Mouse (Mus musculus): ENCODE results near the gene Fermt2. TPM values are rescaled to one million over a fixed set of nuclear protein-coding genes. Genes with fewer than 3 reads are reported as not detected.
"Not testable (repeated sequence)": the region's sequence is repeated elsewhere in the genome, so short reads cannot be mapped to it uniquely, and the experiment has no call there.

Fermt2 gene
- polyA plus RNA-seq, 1 experiment from 2014 or later, result 147 TPM

DNA sequence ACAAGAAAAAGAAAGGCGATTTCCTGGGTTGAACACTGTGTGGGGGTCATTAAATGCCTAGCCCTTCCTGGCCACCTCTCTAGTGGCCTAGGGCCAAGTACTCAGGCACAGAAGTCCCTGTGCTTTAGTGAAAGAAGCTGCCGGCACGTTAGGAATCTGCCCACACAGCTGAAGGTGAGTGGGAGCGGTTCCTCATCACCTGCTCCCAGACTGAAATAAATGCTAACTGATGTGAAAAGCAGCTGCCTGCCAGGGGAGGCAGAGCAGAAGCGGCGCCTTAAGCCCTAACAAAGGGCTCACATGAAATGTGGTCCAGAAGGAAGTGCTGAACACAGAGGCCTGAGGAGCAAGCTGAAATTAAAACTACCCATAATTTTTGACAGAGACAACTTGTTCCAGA is 22.9 kb downstream of the Fermt2 start:
- ATAC-seq (ENCODE audit: low FRiP score, low read depth), result peak; percentile 87
- no peak overlapping the region for H3K4me3 ChIP-seq
- H3K4me2 ChIP-seq (replicated peaks), result no peak overlapping the region; the same call in 1 of the 2 replicates
- H3K36me3 ChIP-seq, result peaks cover 29% of the 10 kb centered on the region
- 11% methylated on average over 6 of the region's 6 CpGs for WGBS
- no peaks in the 10 kb centered on the region for H3K27me3 ChIP-seq
- H3K9ac ChIP-seq, result no peak overlapping the region
- peak overlapping the region; percentile 18; the same call in 1 of the 2 replicates for H3K27ac ChIP-seq
- H3K9me3 ChIP-seq, result no peaks in the 10 kb centered on the region
- peaks cover 60% of the 10 kb centered on the region for H3K4me1 ChIP-seq

DNA sequence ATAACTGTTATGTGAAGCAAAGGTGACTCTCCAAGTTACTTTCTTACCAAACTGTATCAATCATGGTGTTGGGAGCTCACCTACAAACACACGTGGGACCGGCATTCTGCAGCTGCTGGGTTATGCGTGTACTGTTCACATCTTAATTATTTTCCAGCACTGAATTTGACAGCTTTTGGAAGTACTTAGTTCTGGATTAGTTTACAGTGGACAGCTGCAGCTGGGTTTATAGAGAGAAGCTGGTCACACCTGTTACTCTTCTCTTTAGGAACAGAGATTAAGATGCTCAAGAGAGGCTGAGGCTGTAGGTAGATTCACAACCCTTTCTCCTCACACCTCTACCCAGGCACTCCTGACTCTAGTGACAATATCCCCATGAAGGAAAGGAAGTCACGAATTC is 23.8 kb downstream of the Fermt2 start:
- Histone ChIP-seq H3K27me3 (no peaks in the 10 kb centered on the region), H3K27ac (no peak overlapping the region; the same call in 1 of the 2 replicates), H3K36me3 (peaks cover 29% of the 10 kb centered on the region), H3K9ac (no peak overlapping the region), H3K4me1 (peaks cover 52% of the 10 kb centered on the region), H3K9me3 (no peaks in the 10 kb centered on the region), H3K4me3 (no peak overlapping the region), H3K4me2 (replicated peaks) (no peak overlapping the region)
- 71% methylated on average over 4 of the region's 4 CpGs for WGBS
- ATAC-seq (ENCODE audit: low FRiP score, low read depth), result no peak

DNA sequence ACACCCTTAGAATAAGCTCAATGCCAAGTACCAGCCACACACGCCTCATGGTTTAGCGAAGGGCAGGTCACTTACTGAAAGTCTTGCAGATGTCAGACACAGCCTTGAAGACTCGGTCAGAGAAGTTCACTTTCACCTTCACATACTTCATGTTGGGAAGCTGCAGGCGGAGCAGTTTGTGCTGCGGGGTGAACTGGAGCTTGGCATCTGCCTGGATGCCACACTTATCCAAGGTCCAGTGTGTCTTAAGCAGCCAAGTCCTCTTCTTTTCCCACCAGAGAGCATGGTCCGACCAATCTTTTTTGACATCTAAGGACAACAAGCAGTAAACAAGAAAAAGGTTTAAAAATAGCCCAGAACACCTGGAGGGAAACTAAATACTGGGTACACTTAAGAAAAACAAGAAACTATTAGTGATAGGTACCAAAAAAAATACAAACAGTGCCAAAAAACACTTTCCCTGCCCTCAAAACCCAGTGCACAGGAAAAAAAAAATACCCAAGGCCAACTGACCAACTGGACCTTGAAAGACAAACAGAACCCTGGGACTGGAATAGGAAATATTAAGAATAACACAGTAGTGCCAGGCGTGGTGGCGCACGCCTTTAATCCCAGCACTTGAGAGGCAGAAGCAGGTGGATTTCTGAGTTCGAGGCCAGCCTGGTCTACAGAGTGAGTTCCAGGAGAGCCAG is 25.4 kb downstream of the Fermt2 start:
- H3K9ac ChIP-seq, result no peak overlapping the region
- H3K27me3 ChIP-seq, result no peaks in the 10 kb centered on the region
- 87% methylated on average over 10 of the region's 10 CpGs for WGBS
- H3K4me1 ChIP-seq, result peaks cover 39% of the 10 kb centered on the region
- no peak overlapping the region for H3K4me2 ChIP-seq (replicated peaks)
- no peak for ATAC-seq (ENCODE audit: low FRiP score, low read depth)
- no peak overlapping the region for H3K4me3 ChIP-seq
- H3K27ac ChIP-seq, result no peak overlapping the region
- H3K9me3 ChIP-seq, result no peaks in the 10 kb centered on the region
- H3K36me3 ChIP-seq, result peaks cover 39% of the 10 kb centered on the region

DNA sequence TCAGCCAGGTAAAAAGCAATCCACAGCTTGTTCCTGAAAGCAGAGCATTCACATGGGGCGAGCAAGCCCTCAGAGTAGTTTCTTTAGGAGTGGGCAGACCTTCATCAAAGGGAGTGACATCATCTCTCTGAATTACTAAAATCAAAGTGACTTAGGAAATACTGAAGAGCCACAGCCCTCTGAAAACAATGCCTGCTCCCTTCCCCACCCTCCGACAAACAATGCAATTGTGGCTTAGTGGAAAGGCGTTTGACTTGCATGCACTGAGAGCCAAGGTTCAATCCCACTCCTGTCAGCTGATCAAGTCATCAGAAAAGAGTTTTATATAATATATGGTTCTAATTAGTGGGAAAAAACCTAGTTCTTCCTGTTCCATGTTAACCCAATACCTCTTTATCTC is 26.0 kb downstream of the Fermt2 start:
- Histone ChIP-seq H3K36me3 (peaks cover 44% of the 10 kb centered on the region), H3K27ac (no peak overlapping the region), H3K27me3 (no peaks in the 10 kb centered on the region), H3K9ac (no peak overlapping the region), H3K4me1 (peaks cover 32% of the 10 kb centered on the region), H3K9me3 (no peaks in the 10 kb centered on the region), H3K4me2 (replicated peaks) (no peak overlapping the region), H3K4me3 (no peak overlapping the region)
- WGBS, result 78% methylated on average over 3 of the region's 3 CpGs
- no peak for ATAC-seq (ENCODE audit: low FRiP score, low read depth)

DNA sequence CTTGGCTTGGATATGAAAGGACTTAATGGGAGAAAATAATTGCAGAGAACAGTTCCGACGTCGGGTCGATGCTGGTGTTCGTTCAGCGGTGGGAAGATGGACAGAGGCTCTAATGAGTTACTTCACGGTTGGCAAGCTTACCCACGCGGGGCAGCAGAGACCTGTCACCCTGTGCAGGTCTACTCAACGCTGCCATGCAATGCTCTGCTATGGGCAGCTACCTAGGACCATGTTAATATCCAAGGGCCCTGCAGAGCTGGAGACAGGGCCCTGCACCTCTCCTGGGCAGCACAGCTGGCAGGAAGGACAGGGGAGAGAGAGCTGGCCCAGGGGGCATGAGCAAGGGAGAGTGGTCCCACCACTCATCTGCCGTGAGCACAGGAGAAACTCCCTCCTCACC is 29.9 kb downstream of the Fermt2 start:
- Histone ChIP-seq H3K4me3 (no peak overlapping the region), H3K27me3 (no peaks in the 10 kb centered on the region), H3K36me3 (peaks cover 60% of the 10 kb centered on the region), H3K27ac (no peak overlapping the region), H3K9ac (no peak overlapping the region), H3K4me2 (replicated peaks) (no peak overlapping the region), H3K9me3 (no peaks in the 10 kb centered on the region), H3K4me1 (0 out of 2 replicates have a peak, but pooled peaks cover under 1% of the 10 kb centered on the region)
- no peak for ATAC-seq (ENCODE audit: low FRiP score, low read depth)
- WGBS, result 91% methylated on average over 11 of the region's 11 CpGs

DNA sequence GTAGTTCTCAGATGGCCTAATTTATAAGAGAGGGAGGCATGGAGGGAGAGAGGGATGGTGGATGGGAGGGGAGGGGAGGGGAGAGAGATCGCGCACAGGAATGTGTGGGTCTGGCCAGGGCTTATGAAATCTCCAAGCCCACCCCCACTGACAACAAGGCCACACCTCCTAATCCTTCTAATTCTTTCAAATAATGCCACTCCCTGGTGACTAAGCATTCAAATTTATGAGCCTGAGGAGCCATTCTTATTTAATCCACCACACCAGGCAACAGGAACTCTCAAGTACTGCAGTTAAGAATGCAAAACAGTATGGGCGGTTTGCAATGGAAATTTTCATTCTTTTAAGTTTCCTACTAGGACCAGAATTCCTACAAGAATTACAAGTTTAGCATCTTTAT is 32.8 kb downstream of the Fermt2 start:
- Histone ChIP-seq H3K9me3 (no peaks in the 10 kb centered on the region), H3K4me2 (replicated peaks) (no peak overlapping the region), H3K4me1 (0 out of 2 replicates have a peak, but pooled peaks cover 3% of the 10 kb centered on the region), H3K9ac (no peak overlapping the region), H3K27me3 (no peaks in the 10 kb centered on the region), H3K4me3 (no peak overlapping the region), H3K36me3 (peaks cover 53% of the 10 kb centered on the region), H3K27ac (no peak overlapping the region)
- 96% methylated on average over 3 of the region's 3 CpGs for WGBS
- no peak for ATAC-seq (ENCODE audit: low FRiP score, low read depth)

DNA sequence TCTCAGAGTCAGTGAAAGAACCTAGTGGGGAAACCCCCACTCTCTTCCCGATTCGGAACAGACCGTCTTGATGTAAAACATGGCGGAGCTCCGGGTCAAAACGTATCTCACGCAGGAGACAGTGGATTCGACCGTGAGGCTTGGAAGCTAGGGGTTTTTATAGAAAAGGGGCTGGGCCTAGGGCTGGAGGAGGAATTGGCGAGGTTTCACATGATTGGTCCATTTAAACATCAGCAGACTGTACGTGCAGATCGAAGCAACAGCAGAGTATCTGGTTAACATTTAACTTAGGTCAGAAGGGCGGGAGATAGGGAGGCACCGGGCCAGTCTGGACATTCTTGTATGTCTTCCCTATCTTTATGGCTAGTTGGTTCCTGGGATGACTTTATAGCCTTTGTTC is 34.1 kb downstream of the Fermt2 start:
- peaks cover 53% of the 10 kb centered on the region for H3K36me3 ChIP-seq
- not testable (repeated sequence) for H3K4me3 ChIP-seq; H3K27ac ChIP-seq; H3K27me3 ChIP-seq; ATAC-seq (ENCODE audit: low FRiP score, low read depth); H3K9me3 ChIP-seq; H3K4me2 ChIP-seq (replicated peaks); H3K9ac ChIP-seq; H3K4me1 ChIP-seq
- 93% methylated on average over 14 of the region's 14 CpGs for WGBS

DNA sequence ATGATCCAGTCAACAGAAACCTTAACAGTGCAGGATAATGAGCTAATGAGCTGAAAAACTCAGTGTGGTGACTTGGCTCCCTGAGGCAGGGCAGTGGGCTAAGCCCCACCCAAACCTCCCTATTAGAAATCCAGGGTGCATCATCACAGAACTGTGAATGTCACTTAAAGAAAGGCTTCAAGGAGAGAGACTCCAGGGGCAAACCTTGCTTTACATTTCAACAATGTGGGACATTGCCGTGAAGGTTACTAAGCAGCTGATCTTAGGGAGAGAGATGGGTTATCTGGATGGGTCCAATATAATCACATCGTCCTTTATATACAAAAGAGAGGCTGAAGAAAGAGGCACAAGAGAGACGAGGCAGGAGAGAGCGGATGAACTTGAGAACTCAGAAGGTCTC is 36.0 kb downstream of the Fermt2 start:
- H3K9me3 ChIP-seq, result no peaks in the 10 kb centered on the region
- WGBS, result 94% methylated on average over 4 of the region's 4 CpGs
- H3K36me3 ChIP-seq, result peaks cover 40% of the 10 kb centered on the region
- H3K27ac ChIP-seq, result no peak overlapping the region
- ATAC-seq (ENCODE audit: low FRiP score, low read depth), result no peak
- H3K4me3 ChIP-seq, result no peak overlapping the region
- no peak overlapping the region for H3K9ac ChIP-seq
- no peak overlapping the region for H3K4me2 ChIP-seq (replicated peaks)
- H3K27me3 ChIP-seq, result no peaks in the 10 kb centered on the region
- H3K4me1 ChIP-seq, result 0 out of 2 replicates have a peak, but pooled peaks cover 3% of the 10 kb centered on the region

- 94% methylated on average over 4 of the region's 4 CpGs for WGBS
These were observed 37.2 kb downstream of the Fermt2 start for GRCm38 (mm10) chr14:45492668-45493067.

GRCm38 (mm10) chr14:45492038-45492437 is 37.9 kb downstream of the Fermt2 start:
- Histone ChIP-seq H3K4me1 (0 out of 2 replicates have a peak, but pooled peaks cover 3% of the 10 kb centered on the region), H3K27me3 (no peaks in the 10 kb centered on the region), H3K36me3 (peaks cover 27% of the 10 kb centered on the region), H3K27ac (no peak overlapping the region), H3K4me3 (no peak overlapping the region), H3K9me3 (no peaks in the 10 kb centered on the region), H3K9ac (no peak overlapping the region), H3K4me2 (replicated peaks) (no peak overlapping the region)
- no peak for ATAC-seq (ENCODE audit: low FRiP score, low read depth)
- WGBS, result 64% methylated on average over 4 of the region's 4 CpGs

More at GRCm38 (mm10) chr14:45492668-45493067, 37.2 kb downstream of the Fermt2 start:
- no peak overlapping the region for H3K4me2 ChIP-seq (replicated peaks)
- no peaks in the 10 kb centered on the region for H3K9me3 ChIP-seq
- H3K36me3 ChIP-seq, result peaks cover 29% of the 10 kb centered on the region
- no peaks in the 10 kb centered on the region for H3K27me3 ChIP-seq
- no peak overlapping the region for H3K4me3 ChIP-seq
- no peak overlapping the region for H3K27ac ChIP-seq
- no peak overlapping the region for H3K9ac ChIP-seq
- 0 out of 2 replicates have a peak, but pooled peaks cover 3% of the 10 kb centered on the region for H3K4me1 ChIP-seq
- ATAC-seq (ENCODE audit: low FRiP score, low read depth), result no peak

DNA sequence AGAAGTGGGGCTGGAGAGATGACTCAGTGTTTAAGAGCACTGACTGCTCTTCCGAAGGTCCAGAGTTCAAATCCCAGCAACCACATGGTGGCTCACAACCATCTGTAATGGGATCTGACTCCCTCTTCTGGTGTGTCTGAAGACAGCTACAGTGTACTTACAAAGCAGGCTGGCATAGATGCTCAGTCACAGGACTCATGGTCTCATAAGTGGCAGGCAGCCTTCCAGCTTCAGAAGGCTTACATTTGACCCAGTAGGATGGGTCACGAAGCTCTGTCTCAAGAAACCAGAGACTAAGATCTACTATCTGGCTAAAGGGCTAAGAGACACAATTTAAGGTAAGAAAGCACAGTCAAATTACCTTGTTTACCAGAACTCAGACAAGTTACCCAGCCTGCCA is 42.7 kb downstream of the Fermt2 start:
- H3K4me2 ChIP-seq (replicated peaks); H3K27me3 ChIP-seq; H3K9me3 ChIP-seq; H3K4me1 ChIP-seq; ATAC-seq (ENCODE audit: low FRiP score, low read depth); H3K9ac ChIP-seq; H3K27ac ChIP-seq; H3K4me3 ChIP-seq: not testable (repeated sequence)
- WGBS, result 91% methylated on average over 2 of the region's 2 CpGs
- peaks cover 34% of the 10 kb centered on the region for H3K36me3 ChIP-seq

DNA sequence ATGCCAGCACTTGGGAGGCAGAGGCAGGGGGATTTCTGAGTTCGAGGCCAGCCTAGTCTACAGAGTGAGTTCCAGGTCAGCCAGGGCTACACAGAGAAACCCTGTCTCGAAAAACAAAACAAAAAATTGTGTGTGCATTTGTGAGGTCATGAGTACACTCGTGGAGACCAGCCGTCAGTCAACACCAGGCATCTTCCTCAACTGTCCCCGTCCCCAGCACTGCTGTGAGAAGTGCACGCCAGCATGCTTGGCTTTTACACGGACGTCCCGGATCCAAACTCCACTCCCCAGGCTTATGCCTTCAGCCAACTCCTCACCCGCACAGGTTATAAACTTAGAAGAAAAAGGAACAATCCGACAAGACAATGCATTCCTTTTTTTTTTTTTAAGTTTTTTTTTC is 46.6 kb downstream of the Fermt2 start:
- 95% methylated on average over 11 of the region's 11 CpGs for WGBS
- peaks cover 61% of the 10 kb centered on the region for H3K36me3 ChIP-seq

More for the DNA sequence above, 46.6 kb downstream of the Fermt2 start:
- H3K9me3 ChIP-seq; H3K4me1 ChIP-seq; H3K4me2 ChIP-seq (replicated peaks); H3K4me3 ChIP-seq; H3K27me3 ChIP-seq; H3K27ac ChIP-seq; H3K9ac ChIP-seq; ATAC-seq (ENCODE audit: low FRiP score, low read depth): not testable (repeated sequence)
